Mouse (Mus musculus) lung, postnatal 36 days (tissue): ENCODE measurements at regions not wholly inside any gene's neighbourhood (a gene's known extent, or its start where the extent isn't known, plus 50 kb on each side); places are given as distances from the start of the nearest gene placed in this dataset.

Source experiments
- DNase-seq: peaks from one replicate; pipeline ENCODE4 v3.0.0; 2022; ENCODE audit warnings: mixed read lengths

- no peak for DNase-seq
Measured at GRCm38 (mm10) chr12:94749747-94750515, 942.1 kb upstream of the Flrt2 start.

- DNase-seq, result no peak
Measured at GRCm38 (mm10) chr12:94755754-94756153, 936.3 kb upstream of the Flrt2 start.

- DNase-seq, result no peak
Measured at GRCm38 (mm10) chr12:94795913-94796615, 896.0 kb upstream of the Flrt2 start.

GRCm38 (mm10) chr12:94804692-94805091 lies 887.3 kb upstream of the Flrt2 start:
- no peak for DNase-seq

DNA sequence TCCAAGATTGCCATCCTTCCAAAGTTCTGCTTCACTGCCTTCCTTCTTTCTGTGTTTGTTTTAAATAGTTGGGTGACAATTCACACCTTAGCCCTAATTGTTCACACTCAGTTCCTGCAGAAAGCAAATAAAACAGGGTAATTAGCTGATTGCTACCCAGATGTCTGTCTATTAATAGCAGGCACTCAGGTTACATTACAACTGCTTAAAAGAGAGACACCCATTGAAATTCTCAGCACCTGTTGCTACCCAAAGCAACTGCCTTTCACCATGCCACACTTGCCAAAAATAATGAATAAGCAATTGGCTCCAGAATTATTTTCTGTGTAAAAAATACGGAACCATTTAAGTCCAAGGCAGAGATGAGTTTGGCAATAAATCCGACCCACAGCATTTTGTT lies 860.6 kb upstream of the Flrt2 start:
- no peak for DNase-seq

- DNase-seq, result peak; percentile 0
Measured at GRCm38 (mm10) chr12:94862720-94863119, 829.3 kb upstream of the Flrt2 start.

DNA sequence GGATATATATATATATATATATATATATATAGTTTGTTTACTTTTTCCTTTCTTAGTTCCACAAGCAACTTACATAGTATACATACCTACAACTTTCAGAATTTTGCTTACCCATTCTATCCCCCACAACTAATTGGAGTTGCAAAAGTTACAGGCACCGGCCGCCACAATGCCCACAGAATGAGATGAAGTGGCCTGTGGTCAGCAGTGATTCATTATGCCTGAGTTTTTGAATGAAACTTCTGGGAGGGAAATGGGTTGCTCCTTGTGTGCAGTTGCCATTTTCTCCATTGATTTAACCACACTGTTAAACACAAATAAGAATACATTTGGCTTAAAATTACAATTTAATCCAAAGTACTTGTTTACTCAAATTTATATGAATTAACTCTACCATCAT lies 781.2 kb upstream of the Flrt2 start:
- DNase-seq, result no peak

DNA sequence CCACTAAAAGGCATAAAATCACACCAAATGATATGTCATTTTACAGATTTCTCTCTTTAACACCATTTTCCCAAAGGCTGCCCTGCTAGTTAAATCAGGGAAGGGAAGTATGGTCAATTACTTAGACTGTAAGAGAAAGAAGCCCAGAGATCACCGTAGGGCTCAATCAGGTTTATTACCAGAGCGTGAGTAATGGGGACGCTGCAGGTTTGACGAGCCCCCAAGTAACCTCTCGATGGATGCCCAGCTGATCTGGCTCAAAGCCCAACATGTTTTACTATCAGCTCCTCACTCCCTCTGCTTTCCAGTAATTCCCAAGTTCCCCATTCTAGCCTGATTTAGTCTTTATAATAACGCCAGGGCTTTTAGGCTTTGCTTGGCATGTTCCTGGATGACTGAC lies 749.0 kb upstream of the Flrt2 start:
- DNase-seq, result no peak
